Mouse (Mus musculus): ENCODE data around the gene Carmil1.
A peak's percentile ranks its signal among the peaks of the same experiment; 100 is the strongest.

Carmil1 gene

DNA sequence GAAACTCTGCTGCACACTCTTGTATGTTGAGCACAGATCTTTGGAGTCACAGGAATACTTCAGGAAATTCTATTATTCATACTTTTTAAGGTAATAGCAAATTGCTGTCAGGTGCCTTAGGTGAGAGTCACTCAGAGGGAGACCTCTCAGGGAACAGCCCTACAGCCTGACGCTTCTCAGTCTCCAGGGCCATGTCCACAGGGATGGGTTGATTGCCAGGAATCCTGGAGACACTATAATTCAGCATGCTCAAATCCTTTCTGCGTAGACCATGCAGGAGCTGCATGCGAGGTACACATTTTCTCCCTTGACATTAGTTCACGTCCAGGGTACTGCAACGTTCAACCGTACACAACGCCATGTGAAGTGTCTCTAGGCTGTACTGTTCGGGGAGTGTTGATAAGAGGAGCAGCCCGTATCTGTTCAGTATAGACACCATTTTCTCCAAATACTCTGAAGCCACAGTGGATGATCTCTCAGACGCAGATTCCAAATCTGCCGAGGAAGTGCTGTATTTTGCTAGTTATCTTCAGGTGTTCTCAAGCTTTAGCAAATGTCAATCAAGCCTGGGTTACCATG, 180.0 kb downstream of the Carmil1 start:
- DNase-seq = no peak

DNA sequence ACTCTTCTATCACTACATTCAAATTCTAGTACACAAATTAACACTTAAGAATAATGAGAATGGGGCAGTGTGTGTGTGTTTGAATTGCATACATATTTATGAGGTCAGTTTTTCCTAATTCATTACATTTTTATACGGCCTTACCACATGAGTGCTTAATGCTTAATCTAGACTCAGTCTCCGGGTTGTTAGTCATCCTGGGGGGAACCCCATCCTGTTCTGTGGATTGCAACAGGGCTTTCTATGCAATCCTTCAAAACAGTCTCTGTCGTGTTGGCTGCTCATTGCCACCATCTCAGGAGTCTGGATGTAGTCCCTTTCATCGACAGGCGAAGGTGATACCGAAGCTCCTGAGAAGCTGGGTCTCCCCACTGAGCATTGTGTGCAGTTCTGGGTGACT, 184.0 kb downstream of the Carmil1 start:
- DNase-seq = no peak

DNA sequence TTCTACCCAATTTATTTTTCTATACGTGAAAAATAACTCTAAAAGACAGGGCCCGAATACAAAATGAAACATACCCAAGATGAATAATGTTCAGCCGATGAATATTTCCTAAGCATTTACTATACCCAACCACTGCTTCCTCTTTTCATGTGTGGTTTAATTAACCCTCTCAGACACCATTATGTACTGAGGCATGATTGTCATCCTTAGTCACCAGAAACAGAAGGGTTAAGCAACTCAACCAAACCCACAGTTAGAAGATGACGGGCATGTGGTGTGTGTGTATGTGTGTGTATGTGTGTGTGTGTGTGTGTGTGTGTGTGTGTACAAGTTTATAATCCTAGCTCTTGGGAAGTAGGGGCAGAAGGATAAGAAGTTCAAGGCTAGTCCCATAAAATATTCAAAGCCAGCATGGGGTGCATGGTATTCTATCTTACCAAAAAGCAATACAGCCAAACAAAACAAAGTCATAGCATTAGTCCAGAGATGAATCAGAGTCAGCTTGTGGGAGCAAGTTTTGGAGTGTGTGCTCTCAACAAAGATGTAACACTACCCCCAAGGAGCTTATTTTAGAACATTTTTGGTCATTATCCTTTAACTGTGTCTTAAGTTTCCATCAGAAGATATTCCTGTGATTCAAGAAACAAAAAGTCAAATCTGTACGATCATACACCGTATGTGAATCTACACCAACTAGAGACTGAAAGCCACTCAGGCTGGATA, 185.6 kb downstream of the Carmil1 start:
- DNase-seq = no peak

DNA sequence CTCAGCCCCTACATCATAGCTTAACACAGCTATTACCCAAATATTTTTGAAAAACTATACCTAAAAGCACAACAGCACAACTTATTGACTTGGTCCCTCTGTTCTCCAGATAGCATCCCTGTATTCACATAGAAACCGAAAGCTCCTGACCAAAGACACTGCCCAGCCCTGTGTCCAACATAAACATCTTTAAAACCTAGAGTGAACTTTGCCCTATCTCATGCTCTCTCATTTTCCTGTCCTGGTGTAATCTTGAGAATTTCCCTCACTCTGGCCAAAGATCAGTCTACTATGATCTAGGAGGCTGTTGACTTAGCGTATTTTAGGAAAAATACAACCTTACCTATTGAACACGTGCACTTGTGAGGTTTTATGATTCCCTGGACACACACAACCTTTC, 187.5 kb downstream of the Carmil1 start:
- DNase-seq = no peak

DNA sequence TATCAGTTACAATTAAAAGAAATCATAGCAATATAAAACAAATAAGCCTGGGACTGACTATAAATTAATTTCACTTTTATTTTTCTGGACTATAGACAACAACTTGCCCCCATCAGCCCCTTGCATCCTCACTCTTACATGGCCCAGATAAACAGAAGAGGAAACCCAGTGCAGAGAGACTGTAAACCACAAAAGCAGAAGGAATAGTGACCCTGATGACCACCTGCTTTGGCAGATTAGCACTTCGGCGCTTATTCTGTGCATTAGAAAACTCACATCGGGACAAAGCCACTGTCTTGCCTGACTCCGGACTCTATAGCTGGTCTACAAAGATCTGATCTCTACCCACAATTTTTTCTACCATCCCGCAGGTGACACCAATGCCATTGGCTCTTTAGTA, 188.5 kb downstream of the Carmil1 start:
- DNase-seq = no peak

DNA sequence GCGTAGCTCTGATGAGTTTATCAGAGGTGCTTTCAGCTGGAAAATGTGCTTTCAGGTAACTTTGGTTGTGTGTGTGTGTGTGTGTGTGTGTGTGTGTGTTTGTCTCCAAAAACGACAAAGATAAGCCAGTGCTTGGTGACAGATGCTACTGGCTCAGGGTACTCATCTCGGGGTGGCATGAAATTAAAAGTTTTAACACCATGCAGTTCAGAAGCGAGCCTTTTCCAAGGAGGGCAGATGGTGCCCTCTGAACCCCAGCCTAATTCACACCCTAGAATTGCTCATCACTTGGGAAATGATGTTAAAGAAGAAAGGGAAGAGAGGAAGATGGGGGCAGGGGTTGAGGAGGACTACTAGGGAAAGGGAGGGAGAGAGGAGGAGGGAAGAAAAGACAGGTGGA, 198.4 kb downstream of the Carmil1 start:
- no peak for DNase-seq

DNA sequence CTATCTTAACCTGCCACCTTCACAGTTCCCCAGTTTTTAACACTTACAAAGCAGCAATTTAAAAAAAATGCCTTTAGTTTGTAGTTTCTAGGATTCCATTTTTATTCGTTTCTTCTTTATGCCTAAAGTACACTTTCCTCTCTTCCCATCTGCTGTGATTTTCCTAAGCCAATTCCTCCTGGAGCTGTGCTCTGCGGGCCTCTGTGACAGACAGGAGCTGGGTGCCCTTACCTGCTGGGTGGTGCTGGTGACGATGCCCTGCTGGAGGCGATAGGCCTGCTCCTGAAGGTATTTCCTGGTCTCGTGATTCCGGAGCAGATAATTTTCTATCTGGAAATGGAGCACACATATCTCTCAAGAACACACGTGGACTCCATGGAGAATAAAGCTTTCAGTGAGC, 198.9 kb downstream of the Carmil1 start:
- DNase-seq = no peak

DNA sequence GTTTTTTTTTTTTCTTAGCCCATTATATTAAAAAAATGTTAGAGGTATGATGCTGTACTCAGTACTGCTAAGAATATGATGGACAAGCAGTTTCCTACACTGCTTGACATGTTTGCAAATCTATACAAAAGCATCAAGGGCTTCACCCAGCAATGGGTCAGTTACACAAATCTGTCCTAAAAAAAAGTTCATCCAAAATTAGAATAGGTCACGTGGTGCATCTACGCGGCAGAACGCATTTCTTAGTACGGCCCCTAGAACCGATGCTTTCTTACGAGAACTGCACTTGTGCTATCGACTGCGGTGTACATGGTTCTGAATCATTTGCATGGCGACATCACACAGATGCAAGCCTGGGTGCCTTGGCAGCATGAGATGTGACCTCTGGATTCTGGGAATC, 208.0 kb downstream of the Carmil1 start:
- DNase-seq = no peak

DNA sequence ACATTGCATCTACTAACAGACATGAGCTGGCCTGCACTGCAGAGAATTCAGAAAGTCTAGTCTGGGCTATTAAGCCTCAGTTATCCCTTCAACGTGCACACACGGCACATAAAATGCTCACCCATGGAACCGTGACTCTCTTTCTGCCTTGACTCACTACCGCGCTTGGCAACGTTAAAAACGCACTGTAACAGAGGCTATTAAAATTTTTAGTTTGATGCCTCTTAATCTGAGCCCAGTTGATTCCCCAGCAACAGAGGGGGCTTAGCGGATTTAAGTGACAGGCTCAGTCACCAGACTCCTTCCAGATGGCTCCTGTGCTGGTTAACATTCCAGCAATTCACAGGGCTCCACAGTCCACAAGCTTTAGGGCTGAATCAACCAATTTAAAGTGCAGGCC, 213.0 kb downstream of the Carmil1 start:
- peak; percentile 29 for DNase-seq

DNA sequence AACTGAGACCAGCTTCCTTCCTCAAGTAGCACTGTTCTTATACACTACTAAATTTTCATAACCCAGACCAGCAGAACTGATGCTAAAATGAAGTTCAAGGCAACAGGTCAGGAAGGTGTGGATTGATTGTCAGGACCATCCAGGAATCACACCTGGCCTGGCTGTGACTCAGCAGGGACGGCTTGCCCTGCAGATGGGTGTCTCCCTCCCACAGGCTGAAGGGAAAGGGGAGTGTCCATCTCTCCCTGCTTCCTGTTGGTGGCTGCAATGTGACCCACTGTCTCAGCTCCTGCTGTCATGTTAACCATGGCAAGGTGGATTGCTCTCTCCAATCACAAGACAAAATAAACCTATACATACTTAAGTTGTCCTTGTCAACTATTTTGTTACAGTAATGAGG, 215.1 kb downstream of the Carmil1 start:
- DNase-seq = no peak

DNA sequence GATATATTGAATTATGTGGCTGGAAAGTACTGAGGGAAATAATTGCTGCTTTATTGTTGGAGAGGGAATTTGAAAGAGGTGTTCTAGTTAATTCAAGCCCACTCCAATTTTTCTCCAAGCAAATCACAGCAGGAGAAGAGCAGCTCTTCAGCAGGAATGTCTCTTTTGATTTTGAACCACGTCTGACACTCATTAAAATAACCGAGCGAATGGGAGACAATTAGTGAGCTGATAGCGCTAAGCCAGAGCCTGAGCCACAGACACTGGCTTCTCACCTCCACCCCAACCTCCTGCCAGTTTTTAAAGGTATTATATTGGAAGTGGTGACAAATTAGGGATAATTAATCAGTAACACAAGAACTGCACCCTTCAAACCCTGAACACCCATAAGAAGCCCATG, 217.8 kb downstream of the Carmil1 start:
- DNase-seq = no peak

DNA sequence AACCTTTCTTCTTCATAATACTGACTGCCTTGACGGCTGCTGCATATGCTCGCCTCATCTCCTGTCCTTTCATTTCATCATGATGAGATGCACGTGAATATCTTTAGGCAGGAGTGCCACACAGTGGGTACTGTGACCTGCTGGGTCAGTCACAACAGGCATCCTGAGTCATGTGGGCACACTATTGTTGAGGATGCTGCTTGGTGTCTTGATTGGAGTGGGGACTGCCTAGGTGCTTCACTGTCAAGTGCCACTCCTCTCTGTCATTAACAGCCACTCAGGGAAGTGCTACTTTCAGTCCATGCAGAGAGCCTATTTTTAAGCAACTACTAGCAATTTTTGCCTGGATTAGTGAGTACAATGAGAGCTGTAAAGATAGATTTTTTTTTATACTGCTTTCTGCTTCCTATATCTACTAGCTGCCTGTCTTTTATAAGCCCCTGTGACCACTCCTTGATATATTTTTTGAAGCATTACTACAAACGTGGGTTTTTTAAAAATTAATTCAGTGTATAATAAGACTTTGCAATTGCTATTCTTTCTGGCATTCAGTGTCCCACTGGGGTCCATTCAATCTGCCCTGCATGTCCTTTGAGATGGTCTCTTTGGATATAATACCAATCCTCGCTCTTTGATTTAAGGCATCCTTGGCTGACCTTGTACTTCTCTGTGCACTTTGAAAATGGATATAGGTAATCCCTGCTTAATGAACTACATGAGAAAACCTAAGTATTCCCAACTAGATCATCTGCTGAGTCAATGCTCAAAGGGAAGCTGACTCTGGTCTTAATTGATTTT, 225.3 kb downstream of the Carmil1 start:
- no peak for DNase-seq

DNA sequence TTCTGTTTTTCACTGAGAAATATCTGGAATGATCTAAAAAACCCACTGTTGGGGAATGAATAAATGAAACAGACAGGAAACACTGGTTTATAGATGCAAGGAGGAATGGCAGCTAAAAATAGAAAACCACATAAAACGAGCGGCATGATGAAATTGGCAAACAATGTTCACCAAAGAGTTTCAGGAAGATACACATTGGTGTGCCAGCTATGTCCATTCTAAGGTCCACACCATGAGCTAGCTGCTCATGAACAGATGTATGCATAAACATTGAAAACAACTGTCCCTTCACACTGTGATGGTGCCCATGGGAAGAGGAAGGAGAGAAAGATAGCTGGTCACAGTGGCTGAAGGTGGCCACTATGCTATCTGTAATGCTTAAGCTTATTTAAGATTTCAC, 229.1 kb downstream of the Carmil1 start:
- DNase-seq = no peak

DNA sequence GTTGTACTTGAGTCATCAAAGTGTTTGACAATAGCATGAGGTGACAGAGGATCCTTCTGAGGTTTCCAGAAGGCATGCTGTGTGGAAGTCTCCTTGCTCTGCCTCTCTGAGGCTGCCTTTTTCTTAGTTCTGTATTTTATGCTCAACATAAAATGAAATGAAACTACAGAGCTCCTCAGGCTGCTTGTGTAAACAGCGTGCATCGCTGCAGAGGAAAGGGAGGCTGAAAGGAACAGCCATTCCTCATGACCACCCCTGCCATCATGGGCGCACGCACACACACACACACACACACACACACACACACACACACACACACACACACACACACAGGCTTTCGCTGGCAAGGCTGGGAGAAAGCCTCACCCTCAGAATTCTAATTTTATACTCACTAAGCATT, 230.3 kb downstream of the Carmil1 start:
- DNase-seq = no peak

DNA sequence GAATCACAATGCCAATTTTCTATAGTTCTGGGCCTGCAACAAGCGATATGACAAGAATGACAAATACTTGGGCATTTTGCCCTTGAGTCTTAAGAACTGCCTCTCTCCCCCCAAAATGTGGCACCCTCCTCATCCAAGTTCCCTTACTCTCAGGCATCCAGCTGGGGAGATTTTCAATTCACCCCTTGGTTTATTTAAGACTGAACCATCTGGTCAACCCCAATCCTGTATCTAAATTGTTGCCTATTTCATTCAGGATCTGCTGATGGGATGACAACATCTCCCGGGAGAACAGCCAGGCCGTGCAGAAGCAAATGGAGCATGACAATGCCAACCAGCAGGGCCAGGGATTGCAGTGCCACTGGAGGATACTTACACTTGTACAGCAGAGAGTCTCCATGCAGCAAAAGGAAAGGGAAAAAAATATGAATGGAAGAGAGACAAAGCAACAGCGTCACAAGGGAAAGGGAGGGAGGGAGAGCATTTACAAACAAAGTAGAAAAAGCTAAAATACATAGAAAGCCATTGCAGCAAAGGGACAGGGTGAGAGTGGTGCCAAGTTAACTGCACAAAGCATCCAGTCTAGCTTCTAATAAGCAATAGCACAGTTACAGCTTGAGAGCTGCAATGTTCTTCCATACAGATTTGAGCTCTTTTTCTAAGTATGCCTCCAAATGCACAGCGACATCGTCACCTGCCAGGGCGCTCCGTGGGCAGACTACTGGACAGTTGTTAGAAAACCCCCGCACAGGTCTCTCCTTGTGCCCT, 231.1 kb downstream of the Carmil1 start:
- no peak for DNase-seq

DNA sequence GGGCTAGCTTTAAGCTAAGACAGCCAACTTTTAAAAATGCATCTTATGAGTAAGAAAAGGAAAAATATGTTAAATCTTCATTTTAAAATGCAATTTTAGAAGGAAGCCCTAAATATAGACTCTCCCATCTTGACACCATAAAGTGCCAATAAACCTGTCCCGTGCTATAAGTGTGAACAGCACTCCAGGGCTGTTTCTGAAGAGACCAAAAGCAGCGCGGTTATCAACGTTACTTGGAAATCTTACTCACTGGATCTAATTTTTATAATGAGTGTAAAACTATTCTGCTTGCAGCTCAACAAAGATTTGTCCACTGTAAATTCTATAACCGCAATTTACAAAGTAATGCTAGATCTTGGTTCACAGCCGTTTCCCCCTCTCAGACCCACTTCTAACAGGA, 232.0 kb downstream of the Carmil1 start:
- no peak for DNase-seq

DNA sequence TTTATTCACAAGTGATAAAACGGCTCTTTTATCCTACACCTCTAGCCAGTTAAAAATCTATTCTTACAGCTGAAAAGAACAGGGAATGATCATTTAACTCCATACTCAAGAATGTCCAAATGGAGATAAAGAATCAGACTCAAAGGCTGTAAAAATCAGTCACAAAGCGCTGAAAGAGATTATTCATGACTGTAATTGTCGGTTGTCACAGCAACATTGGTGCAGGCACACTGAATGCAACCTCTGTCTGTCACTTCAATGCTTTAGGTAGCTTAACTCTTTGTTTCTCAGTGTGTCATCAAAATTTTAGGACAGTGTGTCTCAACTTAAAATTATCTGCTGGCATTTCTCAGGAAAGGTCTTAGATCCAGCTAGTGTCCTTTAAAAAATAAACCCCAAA, 235.3 kb downstream of the Carmil1 start:
- no peak for DNase-seq

DNA sequence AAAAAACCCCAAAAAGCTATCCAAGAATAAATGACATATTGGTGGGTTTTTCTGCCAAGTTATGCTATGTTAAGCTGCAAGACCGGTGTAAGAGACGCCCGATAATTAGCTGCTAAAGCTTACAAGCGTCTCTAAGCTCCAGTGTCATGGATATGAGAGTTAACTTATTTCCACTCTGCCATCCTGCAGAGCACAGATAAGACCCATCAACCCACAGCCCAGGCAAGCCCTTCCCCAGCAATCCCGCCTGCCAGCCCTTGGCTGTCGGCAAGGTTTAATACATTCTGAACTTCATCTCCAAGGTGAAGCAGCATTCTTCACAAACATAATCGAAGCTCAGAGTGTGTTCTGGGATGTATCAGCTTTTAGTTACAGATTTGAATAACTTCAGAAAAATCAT, 240.4 kb downstream of the Carmil1 start:
- no peak for DNase-seq

DNA sequence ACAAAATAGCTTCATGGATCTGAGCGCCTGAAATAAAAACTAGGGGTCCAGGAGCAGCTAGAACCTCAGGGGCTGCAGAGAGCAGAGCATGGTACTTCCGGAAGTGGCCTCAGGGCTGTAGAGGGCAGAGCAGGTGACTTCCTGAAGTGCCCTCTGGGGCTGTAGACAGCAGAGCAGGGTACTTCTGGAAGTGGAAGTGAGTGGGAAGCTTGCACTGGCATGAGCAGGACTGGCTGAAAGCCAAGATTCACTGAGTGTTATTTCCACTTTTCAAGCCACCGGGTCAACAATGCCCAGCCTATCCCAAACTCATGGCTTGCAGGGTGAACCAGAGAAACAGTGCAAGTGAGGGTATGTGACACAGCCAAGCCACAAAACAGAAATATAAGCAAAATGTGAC, 243.1 kb downstream of the Carmil1 start:
- DNase-seq = no peak

DNA sequence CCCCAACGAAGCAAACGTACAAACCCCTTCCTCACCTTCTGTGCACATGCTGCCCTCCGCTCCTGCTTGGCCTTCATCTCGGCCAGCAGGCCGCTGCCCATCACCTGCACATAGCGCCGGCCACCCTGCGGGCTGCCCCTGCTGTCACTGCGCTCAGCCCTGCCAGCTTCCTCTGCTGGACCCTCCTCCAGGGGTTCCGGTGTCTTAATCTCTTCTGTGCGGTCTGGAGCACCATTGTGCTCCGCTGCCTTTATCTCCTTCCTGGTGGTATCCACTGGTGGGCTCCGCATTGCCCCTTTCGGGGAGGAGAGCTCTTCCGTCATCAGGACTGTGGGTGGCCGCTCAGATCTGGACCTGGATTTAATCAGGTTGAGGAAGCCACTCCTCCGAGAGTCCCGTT, 244.4 kb downstream of the Carmil1 start:
- no peak for DNase-seq

DNA sequence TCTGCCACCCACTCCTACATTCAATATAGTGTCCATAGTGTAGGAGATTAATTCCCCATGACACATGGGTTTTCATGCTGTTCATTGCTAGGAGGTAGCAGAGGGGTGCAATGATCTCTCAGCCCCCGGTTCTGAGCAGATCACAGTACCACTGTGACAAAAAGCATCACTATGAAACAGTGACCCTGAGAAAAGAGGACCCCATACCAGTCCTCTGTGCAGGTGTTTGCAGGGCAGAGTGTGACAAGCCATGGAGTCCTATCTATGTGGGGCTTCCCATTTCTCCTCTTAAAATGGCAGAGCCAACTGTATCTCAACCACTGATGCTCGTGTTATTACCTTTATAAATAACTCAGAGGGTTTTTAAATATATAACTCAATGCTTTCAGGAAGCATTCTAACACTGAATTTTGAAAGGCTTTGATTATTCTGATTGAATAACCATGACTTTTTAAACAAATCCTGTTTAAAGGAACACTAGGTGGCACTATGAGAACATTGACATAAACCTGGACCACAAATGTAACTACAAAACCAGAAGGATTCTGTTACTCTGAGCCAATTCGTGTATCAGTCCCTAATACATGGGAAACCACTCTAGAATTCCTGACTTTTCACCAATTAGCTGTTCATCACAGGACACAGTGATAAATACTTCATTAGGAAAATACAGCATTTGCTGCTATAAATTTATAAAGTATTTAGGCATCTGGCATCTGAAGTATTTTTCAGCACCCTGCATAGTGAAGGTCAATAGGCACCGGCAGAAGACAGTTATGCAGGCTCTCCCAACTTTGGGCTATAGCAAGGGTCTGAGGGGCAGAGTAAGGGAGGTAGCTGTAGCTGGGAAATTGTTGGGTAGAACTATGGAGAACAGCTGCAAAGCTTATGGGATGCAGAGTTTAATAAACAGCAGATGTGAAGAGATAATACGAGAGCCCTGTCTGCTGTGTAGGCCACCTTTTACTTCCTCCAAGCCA, 253.1 kb downstream of the Carmil1 start:
- peak; percentile 56 for DNase-seq

DNA sequence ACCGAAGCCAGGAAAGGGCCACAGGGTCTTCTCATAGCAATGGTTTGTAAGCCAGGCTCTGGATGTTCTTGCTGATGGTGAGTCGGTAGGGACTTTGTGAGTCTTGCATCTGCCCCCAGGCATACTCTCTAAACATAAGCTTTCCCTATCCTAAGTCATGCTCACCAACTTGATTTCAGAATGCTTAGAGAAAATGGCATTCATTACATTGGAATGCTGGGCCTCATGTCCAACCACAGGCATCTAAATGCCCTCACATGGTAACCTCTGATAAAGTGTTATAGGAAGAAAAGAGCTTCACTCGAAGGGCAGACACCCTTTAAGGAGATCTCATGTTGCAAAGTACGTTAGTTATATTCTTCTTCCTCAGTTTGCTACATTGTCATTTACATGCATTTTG, 262.1 kb downstream of the Carmil1 start:
- DNase-seq = no peak

Data from embryo, embryonic 11 days (tissue).